Mouse (Mus musculus): ENCODE measurements around the gene Kitl. TPM values are rescaled to one million over a fixed set of nuclear protein-coding genes. Genes with fewer than 3 reads are reported as not detected.

Gene Kitl
- polyA plus RNA-seq, 1 experiment from 2014 or later, result 16.7 TPM

- no peaks in the 10 kb centered on the region for H3K4me1 ChIP-seq
- ATAC-seq (ENCODE audit: low FRiP score, low read depth), result no peak
- no peak overlapping the region for H3K4me3 ChIP-seq
- H3K27me3 ChIP-seq (replicated peaks), result no peaks in the 10 kb centered on the region
- H3K36me3 ChIP-seq, result no peaks in the 10 kb centered on the region
- WGBS, result 84% methylated on average over 4 of the region's 4 CpGs
- H3K27ac ChIP-seq, result no peak overlapping the region
- H3K9me3 ChIP-seq, result no peaks in the 10 kb centered on the region
- H3K9ac ChIP-seq, result no peak overlapping the region
- H3K4me2 ChIP-seq (replicated peaks), result no peak overlapping the region
These were observed 43.9 kb downstream of the Kitl start for GRCm38 (mm10) chr10:100059356-100059755.

GRCm38 (mm10) chr10:100065529-100066301 is 50.3 kb downstream of the Kitl start:
- H3K27ac ChIP-seq, result no peak overlapping the region
- no peak overlapping the region for H3K4me3 ChIP-seq
- 9% methylated on average over 12 of the region's 12 CpGs for whole genome bisulfite sequencing
- peak; percentile 87 for ATAC-seq (ENCODE audit: low FRiP score, low read depth)
- no peaks in the 10 kb centered on the region for H3K36me3 ChIP-seq
- H3K4me1 ChIP-seq, result peaks cover 14% of the 10 kb centered on the region
- H3K9ac ChIP-seq, result no peak overlapping the region
- no peaks in the 10 kb centered on the region for H3K27me3 ChIP-seq (replicated peaks)
- peak overlapping the region; percentile 43 for H3K4me2 ChIP-seq (replicated peaks)
- no peaks in the 10 kb centered on the region for H3K9me3 ChIP-seq

GRCm38 (mm10) chr10:100066374-100066773 is 50.9 kb downstream of the Kitl start:
- peak overlapping the region; percentile 43 for H3K4me2 ChIP-seq (replicated peaks)
- no peak overlapping the region for H3K9ac ChIP-seq
- peak; percentile 80 for ATAC-seq (ENCODE audit: low FRiP score, low read depth)
- no peaks in the 10 kb centered on the region for H3K36me3 ChIP-seq
- H3K27me3 ChIP-seq (replicated peaks), result no peaks in the 10 kb centered on the region
- WGBS, result 14% methylated on average over 7 of the region's 7 CpGs
- no peaks in the 10 kb centered on the region for H3K9me3 ChIP-seq
- H3K27ac ChIP-seq, result no peak overlapping the region
- H3K4me3 ChIP-seq, result no peak overlapping the region
- H3K4me1 ChIP-seq, result peaks cover 14% of the 10 kb centered on the region

GRCm38 (mm10) chr10:100072641-100073040 is 57.2 kb downstream of the Kitl start:
- Histone ChIP-seq H3K27ac (no peak overlapping the region), H3K9me3 (no peaks in the 10 kb centered on the region), H3K4me1 (no peaks in the 10 kb centered on the region), H3K9ac (no peak overlapping the region), H3K27me3 (replicated peaks) (no peaks in the 10 kb centered on the region), H3K36me3 (no peaks in the 10 kb centered on the region), H3K4me2 (replicated peaks) (no peak overlapping the region), H3K4me3 (no peak overlapping the region)
- 93% methylated on average over 1 of the region's 1 CpGs for WGBS
- no peak for ATAC-seq (ENCODE audit: low FRiP score, low read depth)

- Histone ChIP-seq H3K4me3 (no peak overlapping the region), H3K4me1 (no peaks in the 10 kb centered on the region), H3K36me3 (no peaks in the 10 kb centered on the region), H3K9ac (no peak overlapping the region), H3K27me3 (replicated peaks) (no peaks in the 10 kb centered on the region), H3K9me3 (no peaks in the 10 kb centered on the region), H3K4me2 (replicated peaks) (no peak overlapping the region), H3K27ac (no peak overlapping the region)
- no peak for ATAC-seq (ENCODE audit: low FRiP score, low read depth)
These were observed 57.7 kb downstream of the Kitl start for GRCm38 (mm10) chr10:100073092-100073491.

GRCm38 (mm10) chr10:100101115-100101514 is 85.7 kb downstream of the Kitl start:
- Histone ChIP-seq H3K4me2 (replicated peaks) (no peak overlapping the region), H3K9me3 (no peaks in the 10 kb centered on the region), H3K27ac (no peak overlapping the region), H3K9ac (no peak overlapping the region), H3K27me3 (replicated peaks) (no peaks in the 10 kb centered on the region), H3K4me1 (no peaks in the 10 kb centered on the region), H3K36me3 (no peaks in the 10 kb centered on the region), H3K4me3 (no peak overlapping the region)
- ATAC-seq (ENCODE audit: low FRiP score, low read depth), result no peak
- 60% methylated on average over 3 of the region's 3 CpGs for WGBS

GRCm38 (mm10) chr10:100111209-100111608 is 95.8 kb downstream of the Kitl start:
- Histone ChIP-seq H3K27me3 (replicated peaks) (no peaks in the 10 kb centered on the region), H3K4me3 (no peak overlapping the region), H3K4me2 (replicated peaks) (no peak overlapping the region), H3K4me1 (no peaks in the 10 kb centered on the region), H3K9ac (no peak overlapping the region), H3K36me3 (no peaks in the 10 kb centered on the region), H3K27ac (no peak overlapping the region), H3K9me3 (no peaks in the 10 kb centered on the region)
- no peak for ATAC-seq (ENCODE audit: low FRiP score, low read depth)
- 43% methylated on average over 7 of the region's 7 CpGs for WGBS

GRCm38 (mm10) chr10:100115570-100115969 is 100.1 kb downstream of the Kitl start:
- Histone ChIP-seq H3K9me3 (no peaks in the 10 kb centered on the region), H3K4me3 (no peak overlapping the region)
- 96% methylated on average over 2 of the region's 2 CpGs for WGBS

GRCm38 (mm10) chr10:100124452-100124851 is 109.0 kb downstream of the Kitl start:
- H3K27me3 ChIP-seq (replicated peaks), result no peaks in the 10 kb centered on the region
- H3K36me3 ChIP-seq, result no peaks in the 10 kb centered on the region
- peaks cover 3% of the 10 kb centered on the region; the same call in 1 of the 2 replicates for H3K4me1 ChIP-seq
- H3K9ac ChIP-seq, result no peak overlapping the region
- no peak overlapping the region for H3K4me3 ChIP-seq
- H3K27ac ChIP-seq, result no peak overlapping the region
- no peak overlapping the region for H3K4me2 ChIP-seq (replicated peaks)
- no peaks in the 10 kb centered on the region for H3K9me3 ChIP-seq
- ATAC-seq (ENCODE audit: low FRiP score, low read depth), result no peak
- 57% methylated on average over 5 of the region's 5 CpGs for WGBS

More at GRCm38 (mm10) chr10:100115570-100115969, 100.1 kb downstream of the Kitl start:
- Histone ChIP-seq H3K27ac (no peak overlapping the region), H3K4me2 (replicated peaks) (no peak overlapping the region), H3K4me1 (no peaks in the 10 kb centered on the region), H3K36me3 (no peaks in the 10 kb centered on the region), H3K27me3 (replicated peaks) (no peaks in the 10 kb centered on the region), H3K9ac (no peak overlapping the region)
- no peak for ATAC-seq (ENCODE audit: low FRiP score, low read depth)

GRCm38 (mm10) chr10:100127837-100128743 is 112.7 kb downstream of the Kitl start:
- Histone ChIP-seq H3K4me3 (no peak overlapping the region), H3K27ac (no peak overlapping the region)
- WGBS, result 19% methylated on average over 23 of the region's 23 CpGs

GRCm38 (mm10) chr10:100131657-100132056 is 116.2 kb downstream of the Kitl start:
- H3K36me3 ChIP-seq, result no peaks in the 10 kb centered on the region
- no peak overlapping the region for H3K9ac ChIP-seq
- H3K27me3 ChIP-seq (replicated peaks), result no peaks in the 10 kb centered on the region
- no peak overlapping the region for H3K27ac ChIP-seq
- no peak overlapping the region for H3K4me2 ChIP-seq (replicated peaks)
- H3K4me1 ChIP-seq, result peaks cover 3% of the 10 kb centered on the region; the same call in 1 of the 2 replicates
- ATAC-seq (ENCODE audit: low FRiP score, low read depth), result no peak
- H3K4me3 ChIP-seq, result no peak overlapping the region
- no peaks in the 10 kb centered on the region for H3K9me3 ChIP-seq
- WGBS, result 85% methylated on average over 4 of the region's 4 CpGs

More at GRCm38 (mm10) chr10:100127837-100128743, 112.7 kb downstream of the Kitl start:
- Histone ChIP-seq H3K27me3 (replicated peaks) (no peaks in the 10 kb centered on the region), H3K9me3 (no peaks in the 10 kb centered on the region), H3K9ac (no peak overlapping the region), H3K4me1 (peaks cover 3% of the 10 kb centered on the region; the same call in 1 of the 2 replicates), H3K4me2 (replicated peaks) (peak overlapping the region; percentile 52), H3K36me3 (no peaks in the 10 kb centered on the region)
- peak; percentile 91 for ATAC-seq (ENCODE audit: low FRiP score, low read depth)

- Histone ChIP-seq H3K4me2 (replicated peaks) (no peak overlapping the region), H3K4me3 (no peak overlapping the region), H3K27ac (no peak overlapping the region), H3K4me1 (peaks cover 3% of the 10 kb centered on the region; the same call in 1 of the 2 replicates), H3K9me3 (no peaks in the 10 kb centered on the region), H3K36me3 (no peaks in the 10 kb centered on the region), H3K9ac (no peak overlapping the region), H3K27me3 (replicated peaks) (no peaks in the 10 kb centered on the region)
- ATAC-seq (ENCODE audit: low FRiP score, low read depth), result no peak
- 96% methylated on average over 1 of the region's 1 CpGs for WGBS
These were observed 116.9 kb downstream of the Kitl start for GRCm38 (mm10) chr10:100132304-100132703.

Measured in neural tube, embryonic 12.5 days (tissue).